Mouse (Mus musculus) MEL (cell line): ENCODE results near the gene Gngt2. TPM values are rescaled to one million over a fixed set of nuclear protein-coding genes. Genes with fewer than 3 reads are reported as not detected.

Experiments
- DNase-seq: peaks from one replicate; pipeline ENCODE4 v3.0.0; 2011; ENCODE audit warnings: low read depth, low spot score
- H3K27ac ChIP-seq: 2 replicates; pipeline ENCODE4 v1.5.1; 2012; ENCODE audit warnings: low read depth, mild to moderate bottlenecking, control low read depth, low read length, moderate library complexity; ENCODE audit not compliant: control insufficient read depth
- H3K27me3 ChIP-seq, 2 experiments: fragments of 150-350 bp in 1 of 2; sonication (generic) in 1 of 2; 2 replicates each; pipeline ENCODE4 v1.6.1; 2012; ENCODE audit warnings: low read length in 2 of 2, mild to moderate bottlenecking in 2 of 2, improper control_type of control experiment in 1 of 2, moderate library complexity in 1 of 2; ENCODE audit not compliant: insufficient read depth in 2 of 2, control insufficient read depth in 1 of 2
- H3K36me3 ChIP-seq, 2 experiments: 2 replicates each; pipeline ENCODE4 v1.6.1; 2012 to 2014; ENCODE audit warnings: low read length in 2 of 2, improper control_type of control experiment in 1 of 2, inconsistent platforms in 1 of 2, mild to moderate bottlenecking in 1 of 2; ENCODE audit not compliant: insufficient read depth in 2 of 2, control insufficient read depth in 1 of 2
- H3K4me1 ChIP-seq, 2 experiments: fragments of 150-350 bp in 1 of 2; sonication (generic) in 1 of 2; 2 replicates each; pipeline ENCODE4 v1.6.1; 2012; ENCODE audit warnings: low read length in 2 of 2, improper control_type of control experiment in 1 of 2, mild to moderate bottlenecking in 1 of 2; ENCODE audit not compliant: insufficient read depth in 2 of 2, control insufficient read depth in 1 of 2
- H3K4me3 ChIP-seq, 2 experiments: fragments of 150-350 bp in 1 of 2; sonication (generic) in 1 of 2; 2 replicates each; pipeline ENCODE4 v1.5.1; 2012; ENCODE audit warnings: low read depth in 2 of 2, low read length in 2 of 2, mild to moderate bottlenecking in 2 of 2, moderate library complexity in 2 of 2, control low read depth in 1 of 2, improper control_type of control experiment in 1 of 2; ENCODE audit not compliant: control insufficient read depth in 1 of 2, insufficient read depth in 1 of 2
- H3K79me2 ChIP-seq: 2 replicates; pipeline ENCODE4 v1.6.1; 2012; ENCODE audit warnings: mild to moderate bottlenecking, low read length, moderate library complexity; ENCODE audit not compliant: control insufficient read depth, poor library complexity, insufficient read depth
- H3K9ac ChIP-seq: 2 replicates; pipeline ENCODE4 v1.6.1; 2012; ENCODE audit warnings: low read depth, mild to moderate bottlenecking, control low read depth, low read length, moderate library complexity; ENCODE audit not compliant: control insufficient read depth, poor library complexity, severe bottlenecking
- H3K9me3 ChIP-seq: fragments of 150-350 bp; sonication (generic); replicated peaks from 2 replicates; pipeline ENCODE4 v1.6.1; 2012; ENCODE audit warnings: mild to moderate bottlenecking, low read length, improper control_type of control experiment, moderate library complexity; ENCODE audit not compliant: insufficient read depth
- BHLHE40 ChIP-seq: IDR thresholded peaks from 2 replicates; pipeline ENCODE4 v1.6.1; 2012; ENCODE audit warnings: low read depth, mild to moderate bottlenecking, inconsistent platforms, low read length, improper control_type of control experiment, borderline replicate concordance
- CHD1 ChIP-seq: IDR thresholded peaks from 2 replicates; pipeline ENCODE4 v1.6.1; 2012; ENCODE audit warnings: low read depth, mild to moderate bottlenecking, inconsistent platforms, low read length, improper control_type of control experiment
- CHD2 ChIP-seq: IDR thresholded peaks from 2 replicates; pipeline ENCODE4 v1.6.1; 2011; ENCODE audit warnings: low read length, improper control_type of control experiment
- CTCF ChIP-seq, 3 experiments: IDR thresholded peaks in 2 of 3; conservative IDR thresholded peaks in 1 of 3; 2 replicates each; pipeline ENCODE4 v1.5.1; 2011 to 2012; ENCODE audit warnings: low read length in 3 of 3, low read depth in 2 of 3, mild to moderate bottlenecking in 2 of 3, improper control_type of control experiment in 1 of 3, inconsistent platforms in 1 of 3, mixed read lengths in 1 of 3, moderate library complexity in 1 of 3; ENCODE audit not compliant: control insufficient read depth in 1 of 3, insufficient read depth in 1 of 3, poor library complexity in 1 of 3, severe bottlenecking in 1 of 3
- E2F4 ChIP-seq: IDR thresholded peaks from 2 replicates; pipeline ENCODE4 v1.6.1; 2011; ENCODE audit warnings: low read depth, low read length, improper control_type of control experiment, borderline replicate concordance
- ELF1 ChIP-seq: IDR thresholded peaks from 2 replicates; pipeline ENCODE4 v1.6.1; 2014; ENCODE audit warnings: low read depth, mild to moderate bottlenecking, inconsistent platforms, low read length, improper control_type of control experiment, moderate library complexity
- EP300 ChIP-seq, 2 experiments: IDR thresholded peaks; 2 replicates each; pipeline ENCODE4 v1.6.1; 2011; ENCODE audit warnings: improper control_type of control experiment in 2 of 2, low read length in 2 of 2, low read depth in 1 of 2, mild to moderate bottlenecking in 1 of 2
- ETS1 ChIP-seq: IDR thresholded peaks from 2 replicates; pipeline ENCODE4 v1.6.1; 2012; ENCODE audit warnings: low read depth, mild to moderate bottlenecking, inconsistent platforms, low read length, improper control_type of control experiment, moderate library complexity
- GABPA ChIP-seq: IDR thresholded peaks from 2 replicates; pipeline ENCODE4 v1.6.1; 2012; ENCODE audit warnings: low read depth, mild to moderate bottlenecking, inconsistent platforms, low read length, improper control_type of control experiment, moderate library complexity
- GATA1 ChIP-seq: IDR thresholded peaks from 2 replicates; pipeline ENCODE4 v1.6.1; 2011; ENCODE audit warnings: low read depth, low read length, improper control_type of control experiment
- HCFC1 ChIP-seq: IDR thresholded peaks from 2 replicates; pipeline ENCODE4 v1.6.1; 2012; ENCODE audit warnings: low read depth, mild to moderate bottlenecking, inconsistent platforms, low read length, improper control_type of control experiment, moderate library complexity
- JUND ChIP-seq: IDR thresholded peaks from 2 replicates; pipeline ENCODE4 v1.6.1; 2011; ENCODE audit warnings: low read depth, mild to moderate bottlenecking, improper control_type of control experiment, low read length
- KAT2A ChIP-seq: conservative IDR thresholded peaks from 2 replicates; pipeline ENCODE4 v1.6.1; 2012; ENCODE audit warnings: low read depth, low read length, improper control_type of control experiment, inconsistent platforms
- MAX ChIP-seq: IDR thresholded peaks from 2 replicates; pipeline ENCODE4 v1.6.1; 2011; ENCODE audit warnings: low read length, improper control_type of control experiment
- MAZ ChIP-seq: IDR thresholded peaks from 2 replicates; pipeline ENCODE4 v1.6.1; 2012; ENCODE audit warnings: low read depth, mild to moderate bottlenecking, inconsistent platforms, low read length, improper control_type of control experiment
- MEF2A ChIP-seq: IDR thresholded peaks from 2 replicates; pipeline ENCODE4 v1.6.1; 2014; ENCODE audit warnings: low read depth, mild to moderate bottlenecking, inconsistent platforms, low read length, improper control_type of control experiment; ENCODE audit not compliant: poor library complexity, insufficient replicate concordance, severe bottlenecking; ENCODE audit errors: extremely low read depth
- MXI1 ChIP-seq: IDR thresholded peaks from 2 replicates; pipeline ENCODE4 v1.6.1; 2011; ENCODE audit warnings: mild to moderate bottlenecking, low read depth, low read length, improper control_type of control experiment
- MYB ChIP-seq: IDR thresholded peaks from 2 replicates; pipeline ENCODE4 v1.6.1; 2011; ENCODE audit warnings: mild to moderate bottlenecking, low read depth, low read length, improper control_type of control experiment
- NELFE ChIP-seq: IDR thresholded peaks from 2 replicates; pipeline ENCODE4 v1.6.1; 2011; ENCODE audit warnings: low read depth, low read length, improper control_type of control experiment
- NRF1 ChIP-seq: IDR thresholded peaks from 2 replicates; pipeline ENCODE4 v1.6.1; 2014; ENCODE audit warnings: low read depth, mild to moderate bottlenecking, inconsistent platforms, low read length, improper control_type of control experiment, moderate library complexity; ENCODE audit not compliant: poor library complexity, insufficient read depth, severe bottlenecking
- POLR2A ChIP-seq, 2 experiments: IDR thresholded peaks; 2 replicates each; pipeline ENCODE4 v1.6.1; 2011 to 2012; ENCODE audit warnings: low read length in 2 of 2, mild to moderate bottlenecking in 2 of 2, control low read depth in 1 of 2, improper control_type of control experiment in 1 of 2, low read depth in 1 of 2, moderate library complexity in 1 of 2; ENCODE audit not compliant: control insufficient read depth in 1 of 2, insufficient read depth in 1 of 2, poor library complexity in 1 of 2
- POLR2AphosphoS2 ChIP-seq: IDR thresholded peaks from 2 replicates; pipeline ENCODE4 v1.6.1; 2011; ENCODE audit warnings: low read length, improper control_type of control experiment
- POLR2AphosphoS5 ChIP-seq: IDR thresholded peaks from 2 replicates; pipeline ENCODE4 v1.6.1; 2012; ENCODE audit warnings: low read depth, borderline replicate concordance, mild to moderate bottlenecking, inconsistent platforms, low read length, moderate library complexity, mixed read lengths
- RAD21 ChIP-seq: IDR thresholded peaks from 2 replicates; pipeline ENCODE4 v1.6.1; 2011; ENCODE audit warnings: mild to moderate bottlenecking, low read depth, low read length, improper control_type of control experiment
- RCOR1 ChIP-seq: IDR thresholded peaks from 2 replicates; pipeline ENCODE4 v1.6.1; 2012; ENCODE audit warnings: low read depth, mild to moderate bottlenecking, inconsistent platforms, low read length, improper control_type of control experiment
- SIN3A ChIP-seq: IDR thresholded peaks from 2 replicates; pipeline ENCODE4 v1.6.1; 2012; ENCODE audit warnings: low read length, improper control_type of control experiment, inconsistent platforms
- SMC3 ChIP-seq: IDR thresholded peaks from 2 replicates; pipeline ENCODE4 v1.6.1; 2011; ENCODE audit warnings: low read depth, low read length, improper control_type of control experiment
- TAL1 ChIP-seq: IDR thresholded peaks from 2 replicates; pipeline ENCODE4 v1.6.1; 2012; ENCODE audit warnings: mild to moderate bottlenecking, inconsistent platforms, low read length, moderate library complexity, mixed read lengths
- TBP ChIP-seq: IDR thresholded peaks from 2 replicates; pipeline ENCODE4 v1.8.0; 2011; ENCODE audit warnings: low read depth, low read length, improper control_type of control experiment
- TCF12 ChIP-seq: IDR thresholded peaks from 2 replicates; pipeline ENCODE4 v1.6.1; 2014; ENCODE audit warnings: low read depth, mild to moderate bottlenecking, inconsistent platforms, low read length, improper control_type of control experiment, moderate library complexity
- UBTF ChIP-seq: IDR thresholded peaks from 2 replicates; pipeline ENCODE4 v1.6.1; 2012; ENCODE audit warnings: low read depth, mild to moderate bottlenecking, inconsistent platforms, low read length, improper control_type of control experiment, moderate library complexity, borderline replicate concordance; ENCODE audit not compliant: insufficient read depth
- USF1 ChIP-seq: IDR thresholded peaks from 2 replicates; pipeline ENCODE4 v1.6.1; 2014; ENCODE audit warnings: low read depth, mild to moderate bottlenecking, inconsistent platforms, low read length, improper control_type of control experiment, moderate library complexity
- ZC3H11A ChIP-seq: IDR thresholded peaks from 2 replicates; pipeline ENCODE4 v1.6.1; 2012; ENCODE audit warnings: low read depth, mild to moderate bottlenecking, inconsistent platforms, low read length, improper control_type of control experiment
- ZKSCAN1 ChIP-seq: IDR thresholded peaks from 2 replicates; pipeline ENCODE4 v1.6.1; 2012; ENCODE audit warnings: low read depth, mild to moderate bottlenecking, inconsistent platforms, low read length, improper control_type of control experiment, moderate library complexity
- ZNF384 ChIP-seq: IDR thresholded peaks from 2 replicates; pipeline ENCODE4 v1.6.1; 2012; ENCODE audit warnings: low read depth, mild to moderate bottlenecking, inconsistent platforms, low read length, improper control_type of control experiment
- polyA plus RNA-seq, 2 experiments: library from polyadenylated mRNA; stranded (reverse) in 1 of 2; unstranded in 1 of 2; fragments of >175 nt in 1 of 2; fragments of >200 nt in 1 of 2; gene quantifications; 2 replicates each; pipeline versions ENCODE4 v1.2.1 to v1.2.4; 2012; ENCODE audit warnings: low replicate concordance in 2 of 2, low read depth in 1 of 2; ENCODE audit not compliant: insufficient read length in 2 of 2, insufficient read depth in 1 of 2, missing spikeins in 1 of 2
- total RNA-seq: library from RNA; depleted of rRNA; stranded (reverse); fragments of 300-350 nt; gene quantifications from 2 replicates; pipeline ENCODE4 v1.2.3, GENCODE M21; 2012

Gngt2 gene
- total and polyA plus RNA-seq, 3 experiments = 23.5 to 25.9 TPM; not detected in 1

GRCm38 (mm10) chr11:95875804-95876203 is 38.8 kb downstream of the Gngt2 start:
- Histone ChIP-seq H3K4me3 (peak overlapping the region in 1 of 2 experiments; percentile 5; a peak in 1 of 4 replicates), H3K27ac (no peak overlapping the region), H3K9me3 (no peaks in the 10 kb centered on the region), H3K36me3 (no peaks in the 10 kb centered on the region), H3K4me1 (peaks cover 0 to 5% of the 10 kb centered on the region in 2 experiments; a peak in 1 of 4 replicates), H3K9ac (no peak overlapping the region), H3K27me3 (peaks cover 1 to 2% of the 10 kb centered on the region in 2 experiments), H3K79me2 (no peaks in the 10 kb centered on the region)
- DNase-seq = peak; percentile 73
- TF ChIP-seq SIN3A (no peak; the same call in 1 of the 2 replicates), JUND (no peak), CHD2 (no peak), ZNF384 (no peak), MXI1 (no peak), E2F4 (no peak), NRF1 (no peak), USF1 (no peak), POLR2AphosphoS5 (no peak), MEF2A (no peak), KAT2A (no peak; the same call in 1 of the 2 replicates), RAD21 (no peak; the same call in 1 of the 2 replicates), TBP (peak; percentile 28; the same call in 1 of the 2 replicates), ETS1 (no peak), UBTF (no peak), CTCF (IDR thresholded peaks at IDR 0.05 in 2 of 3, conservative IDR thresholded peaks at IDR 0.05 in 1 of 3; ENCODE audit: control insufficient read depth in 1 of 3, insufficient read depth in 1 of 3, low read depth in 2 of 3, low read length in 3 of 3, poor library complexity in 1 of 3, severe bottlenecking in 1 of 3) (no peak), CHD1 (no peak), BHLHE40 (no peak), NELFE (no peak), HCFC1 (peak; percentile 86), MAZ (no peak), POLR2A (IDR thresholded peaks at IDR 0.05; ENCODE audit: control insufficient read depth in 1 of 2, insufficient read depth in 1 of 2, low read depth in 1 of 2, low read length in 2 of 2, poor library complexity in 1 of 2) (peak; percentile 34 to 49; a peak in 1 of 4 replicates), SMC3 (no peak; the same call in 1 of the 2 replicates), POLR2AphosphoS2 (no peak), MYB (no peak), RCOR1 (0 out of 2 replicates have a peak, but pooled peaks have one; percentile 28), MAX (no peak), EP300 (IDR thresholded peaks at IDR 0.05; ENCODE audit: low read depth in 1 of 2, low read length in 2 of 2) (0 out of 4 replicates have a peak, but pooled peaks of 1 of the 2 experiments have one; percentile 19), ZC3H11A (no peak), ELF1 (peak; percentile 61), GABPA (no peak), TAL1 (no peak), ZKSCAN1 (no peak), TCF12 (no peak), GATA1 (no peak)
